Mouse (Mus musculus): Measurements from ENCODE around the gene Sprr4.
"Not testable (repeated sequence)": the region's sequence is repeated elsewhere in the genome, so short reads cannot be mapped to it uniquely, and the experiment has no call there.

Sprr4 gene

GRCm38 (mm10) chr3:92500393-92500792, at the start of gene Sprr4:
Sprr4 (minus strand) TSS chr3:92500493.
- no peak for DNase-seq (ENCODE audit: extremely low spot score, low read depth, low spot score)

GRCm38 (mm10) chr3:92534411-92534810, 34.1 kb upstream of the Sprr4 start, which contains the start of gene 2310046K23Rik:
2310046K23Rik (minus strand) TSS chr3:92534511.
- no peak for DNase-seq (ENCODE audit: extremely low spot score, low read depth, low spot score)

- DNase-seq (ENCODE audit: extremely low spot score, low read depth, low spot score) = no peak
Measured at GRCm38 (mm10) chr3:92512325-92512724, 12.0 kb upstream of the Sprr4 start.

GRCm38 (mm10) chr3:92510786-92511185, 10.5 kb upstream of the Sprr4 start:
- no peak for DNase-seq (ENCODE audit: extremely low spot score, low read depth, low spot score)

- no peak for DNase-seq (ENCODE audit: extremely low spot score, low read depth, low spot score)
Measured at GRCm38 (mm10) chr3:92508185-92508584, 7.9 kb upstream of the Sprr4 start.

- DNase-seq (ENCODE audit: extremely low spot score, low read depth, low spot score) = no peak
Measured at GRCm38 (mm10) chr3:92503528-92503927, 3.2 kb upstream of the Sprr4 start.

- not testable (repeated sequence) for DNase-seq (ENCODE audit: extremely low spot score, low read depth, low spot score)
Measured at GRCm38 (mm10) chr3:92490262-92490661, 10.0 kb downstream of the Sprr4 start.

- DNase-seq (ENCODE audit: extremely low spot score, low read depth, low spot score) = no peak
Measured at GRCm38 (mm10) chr3:92486307-92486706, 14.0 kb downstream of the Sprr4 start.

GRCm38 (mm10) chr3:92485863-92486262, 14.4 kb downstream of the Sprr4 start, which contains the start of gene Sprr1a:
Sprr1a (minus strand) TSS chr3:92485895.
- DNase-seq (ENCODE audit: extremely low spot score, low read depth, low spot score) = no peak

GRCm38 (mm10) chr3:92481249-92481648, 19.0 kb downstream of the Sprr4 start:
- not testable (repeated sequence) for DNase-seq (ENCODE audit: extremely low spot score, low read depth, low spot score)

- no peak for DNase-seq (ENCODE audit: extremely low spot score, low read depth, low spot score)
Measured at GRCm38 (mm10) chr3:92470111-92470510, 30.2 kb downstream of the Sprr4 start.

GRCm38 (mm10) chr3:92467424-92467823, 32.9 kb downstream of the Sprr4 start:
- no peak for DNase-seq (ENCODE audit: extremely low spot score, low read depth, low spot score)

- no peak for DNase-seq (ENCODE audit: extremely low spot score, low read depth, low spot score)
Measured at GRCm38 (mm10) chr3:92466576-92466975, 33.7 kb downstream of the Sprr4 start.

- no peak for DNase-seq (ENCODE audit: extremely low spot score, low read depth, low spot score)
Measured at GRCm38 (mm10) chr3:92458620-92459019, 41.7 kb downstream of the Sprr4 start, which contains the start of gene Sprr3. Sprr3 (minus strand) TSS chr3:92458720.

GRCm38 (mm10) chr3:92455151-92455550, 45.1 kb downstream of the Sprr4 start:
- DNase-seq (ENCODE audit: extremely low spot score, low read depth, low spot score) = no peak
